Mouse (Mus musculus) E14TG2a.4 (cell line): ENCODE measurements around the gene Olfr309.
"Not testable (repeated sequence)": the region's sequence is repeated elsewhere in the genome, so short reads cannot be mapped to it uniquely, and the experiment has no call there.

ENCODE experiments used
- H3K27me3 ChIP-seq: 2 replicates; pipeline ENCODE4 v1.6.1; 2014; ENCODE audit warnings: low read length, control low read depth; ENCODE audit not compliant: insufficient read depth
- H3K36me3 ChIP-seq: 2 replicates; pipeline ENCODE4 v1.6.1; 2014; ENCODE audit warnings: low read length, control low read depth; ENCODE audit not compliant: insufficient read depth
- H3K4me1 ChIP-seq: replicated peaks from 2 replicates; pipeline ENCODE4 v1.6.1; 2014; ENCODE audit warnings: low read depth, low read length, control low read depth
- H3K4me3 ChIP-seq: replicated peaks from 2 replicates; pipeline ENCODE4 v1.5.1; 2014; ENCODE audit warnings: mild to moderate bottlenecking, low read length
- H3K9me3 ChIP-seq: 2 replicates; pipeline ENCODE4 v1.6.1; 2014; ENCODE audit warnings: low read length, control low read depth
- CTCF ChIP-seq: conservative IDR thresholded peaks from 2 replicates; pipeline ENCODE4 v1.5.1; 2014; ENCODE audit warnings: low read length
- NANOG ChIP-seq: IDR thresholded peaks from 2 replicates; pipeline ENCODE4 v1.6.1; 2014; ENCODE audit warnings: borderline replicate concordance, low read length, mixed read lengths
- POU5F1 ChIP-seq: IDR thresholded peaks from 2 replicates; pipeline ENCODE4 v1.6.1; 2014; ENCODE audit warnings: low read length, borderline replicate concordance

The Olfr309 gene

DNA sequence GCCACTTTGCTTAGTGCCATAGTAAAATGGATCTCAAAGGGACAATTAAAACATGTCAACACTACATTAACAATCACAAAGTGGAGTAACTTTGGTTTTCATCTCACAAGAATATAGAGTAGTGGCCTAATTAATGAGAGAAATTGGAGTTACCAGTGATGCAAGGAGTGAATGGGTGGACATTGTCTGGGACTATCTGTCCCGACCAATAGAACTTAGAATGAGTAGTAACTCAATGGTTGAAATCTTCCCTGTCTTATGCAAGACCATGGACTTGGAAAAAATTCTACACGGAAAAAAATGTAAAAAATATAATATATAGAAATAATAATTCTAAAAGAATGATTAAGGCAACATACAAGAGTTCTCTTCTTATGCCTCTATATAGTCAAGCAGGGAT, at the start of gene Olfr309:
Olfr309 (minus strand) TSS at position 101 of the 400 bp plus-strand sequence.
- H3K27me3 ChIP-seq: no peaks in the 10 kb centered on the region
- H3K4me3 ChIP-seq: no peak within 1 kb of the TSS
- no peaks in the 10 kb centered on the region for H3K4me1 ChIP-seq
- H3K9me3 ChIP-seq: peaks cover 9% of the 10 kb centered on the region
- TF ChIP-seq POU5F1: no peak
- TF ChIP-seq CTCF: no peak
- no peak for TF ChIP-seq NANOG
- no peaks in the 10 kb centered on the region for H3K36me3 ChIP-seq

DNA sequence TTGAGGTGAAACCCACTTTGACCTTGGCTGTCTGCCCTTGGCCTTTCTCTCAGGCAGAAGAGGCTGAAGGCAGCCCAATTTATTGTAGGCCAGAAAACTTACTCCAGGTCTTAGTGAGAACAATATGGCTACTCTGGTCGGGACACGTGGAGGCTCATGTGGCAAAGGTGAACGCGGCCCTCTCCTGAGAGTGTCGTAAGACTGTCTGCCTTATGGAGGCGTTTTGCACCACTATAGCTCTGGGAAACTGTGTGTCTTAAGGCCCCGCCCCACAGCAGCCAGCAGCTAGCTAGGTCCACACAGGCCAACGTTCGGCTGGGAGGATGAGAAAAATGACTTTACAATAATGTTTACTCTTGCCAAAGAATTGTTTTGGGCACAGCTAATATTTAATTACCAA, 32.8 kb upstream of the Olfr309 start:
- peaks cover 30% of the 10 kb centered on the region for H3K4me1 ChIP-seq
- H3K36me3 ChIP-seq, H3K27me3 ChIP-seq, H3K9me3 ChIP-seq, H3K4me3 ChIP-seq: not testable (repeated sequence)

DNA sequence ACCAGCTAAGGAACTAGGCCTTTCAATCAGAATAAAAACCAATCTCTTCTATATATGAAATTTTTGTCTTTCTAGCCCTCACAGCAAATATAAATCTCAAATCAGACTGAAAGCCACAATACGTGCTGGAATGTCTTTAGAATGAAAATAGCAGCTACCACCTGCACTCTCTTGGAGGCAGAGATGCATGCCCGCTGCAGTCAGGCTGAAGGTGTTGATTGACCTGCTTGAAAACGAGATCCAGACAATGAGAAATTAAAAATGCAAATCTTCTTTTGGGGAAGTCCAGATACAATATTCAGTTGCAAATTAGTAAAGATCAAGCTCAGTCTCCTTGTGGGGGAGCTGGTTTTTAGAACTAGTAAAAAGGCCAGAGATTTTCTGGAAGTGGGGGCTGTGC, 30.7 kb upstream of the Olfr309 start:
- no peak for TF ChIP-seq CTCF
- no peak for TF ChIP-seq POU5F1
- no peak for TF ChIP-seq NANOG
- peaks cover 30% of the 10 kb centered on the region for H3K4me1 ChIP-seq
- H3K27me3 ChIP-seq: no peaks in the 10 kb centered on the region
- H3K9me3 ChIP-seq: no peaks in the 10 kb centered on the region; the same call in 1 of the 2 replicates
- H3K36me3 ChIP-seq: no peaks in the 10 kb centered on the region
- H3K4me3 ChIP-seq: peak overlapping the region; percentile 46; the same call in 1 of the 2 replicates

DNA sequence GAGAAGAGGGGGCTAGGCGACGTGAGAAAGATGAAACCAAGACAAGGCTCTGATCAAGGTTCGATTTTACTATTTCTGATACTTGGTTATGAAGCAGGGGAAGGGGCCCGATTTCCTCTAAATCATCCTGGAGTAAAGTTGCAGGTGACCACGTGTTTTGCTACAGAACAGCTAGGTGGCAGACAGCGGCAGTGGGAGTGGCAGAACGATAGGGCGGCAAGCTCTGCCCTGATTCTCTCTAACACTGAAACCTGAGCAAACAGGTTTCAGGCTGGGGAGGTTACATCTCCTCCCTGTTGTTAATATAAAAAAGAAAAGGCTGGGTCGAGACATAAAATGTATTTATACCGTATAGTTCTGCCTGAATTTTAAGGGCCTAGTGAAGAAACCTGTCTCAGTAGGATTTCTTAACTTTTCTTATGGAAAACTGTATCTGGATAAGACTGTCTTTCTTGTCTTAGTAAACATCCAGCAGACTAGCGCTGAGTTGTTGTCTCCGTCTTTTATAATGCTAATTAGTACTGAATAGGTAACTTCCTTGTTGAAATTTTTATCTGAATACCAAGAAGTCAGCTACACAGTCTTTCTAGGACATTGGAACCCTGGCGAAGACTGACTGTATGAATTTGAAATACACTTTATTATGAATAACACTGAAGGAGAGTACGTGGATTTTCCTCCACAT, 29.5 kb upstream of the Olfr309 start:
- 0 out of 2 replicates have a peak overlapping the region, but pooled peaks have one; percentile 46 for H3K4me3 ChIP-seq
- TF ChIP-seq CTCF: no peak
- peak; percentile 31; the same call in 1 of the 2 replicates for TF ChIP-seq POU5F1
- TF ChIP-seq NANOG: peak; percentile 27; the same call in 1 of the 2 replicates

DNA sequence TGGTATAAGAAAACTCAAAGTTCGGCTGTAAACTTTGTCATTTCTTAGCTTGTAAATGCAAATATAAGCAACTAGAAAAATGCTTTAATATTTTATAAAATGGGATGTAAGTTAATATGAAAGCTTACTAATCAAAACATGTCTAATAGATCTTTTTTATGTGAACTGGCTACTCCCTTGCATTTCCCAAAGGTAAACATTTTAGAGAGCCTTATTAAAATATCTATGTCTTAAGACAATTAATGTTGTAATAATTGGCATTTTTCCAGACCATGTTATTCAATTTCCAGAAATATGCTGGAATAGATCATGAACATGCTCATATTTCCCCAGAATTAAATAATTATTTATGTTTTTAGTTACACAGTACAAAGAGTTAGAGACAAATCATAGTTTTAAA, 24.0 kb upstream of the Olfr309 start, which contains the start of gene Olfr307:
Olfr307 (minus strand) TSS at position 101 of the 400 bp plus-strand sequence.
- no peaks in the 10 kb centered on the region for H3K9me3 ChIP-seq
- no peaks in the 10 kb centered on the region for H3K27me3 ChIP-seq
- peaks cover 12% of the 10 kb centered on the region for H3K4me1 ChIP-seq
- TF ChIP-seq POU5F1 (no peak), NANOG (no peak), CTCF (no peak)
- H3K4me3 ChIP-seq: no peak within 1 kb of the TSS
- no peaks in the 10 kb centered on the region for H3K36me3 ChIP-seq

More for the DNA sequence above, 29.5 kb upstream of the Olfr309 start:
- Histone ChIP-seq H3K36me3 (no peaks in the 10 kb centered on the region), H3K9me3 (no peaks in the 10 kb centered on the region; the same call in 1 of the 2 replicates), H3K4me1 (peaks cover 23% of the 10 kb centered on the region), H3K27me3 (no peaks in the 10 kb centered on the region)

DNA sequence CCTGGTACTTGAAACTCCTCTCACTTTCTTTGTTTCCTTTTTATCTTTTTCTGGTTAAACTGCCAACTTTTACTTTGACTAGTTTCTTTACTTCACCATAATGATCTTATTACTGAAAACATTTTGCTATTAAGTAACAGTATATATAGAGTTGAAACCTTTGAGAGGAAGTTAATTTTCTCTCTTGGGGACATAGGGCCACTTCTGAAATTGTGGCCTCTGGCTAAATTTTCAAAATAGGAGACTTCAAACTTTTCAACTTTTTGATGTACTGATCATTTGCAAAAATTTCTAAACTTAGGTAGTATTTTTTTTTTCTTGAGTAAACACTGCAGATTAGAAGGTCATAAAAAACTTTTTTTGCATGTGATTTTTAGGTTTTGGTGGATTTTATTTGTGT, 12.0 kb upstream of the Olfr309 start, which contains the start of gene Olfr308:
Olfr308 (minus strand) TSS at position 101 of the 400 bp plus-strand sequence.
- no peaks in the 10 kb centered on the region for H3K4me1 ChIP-seq

DNA sequence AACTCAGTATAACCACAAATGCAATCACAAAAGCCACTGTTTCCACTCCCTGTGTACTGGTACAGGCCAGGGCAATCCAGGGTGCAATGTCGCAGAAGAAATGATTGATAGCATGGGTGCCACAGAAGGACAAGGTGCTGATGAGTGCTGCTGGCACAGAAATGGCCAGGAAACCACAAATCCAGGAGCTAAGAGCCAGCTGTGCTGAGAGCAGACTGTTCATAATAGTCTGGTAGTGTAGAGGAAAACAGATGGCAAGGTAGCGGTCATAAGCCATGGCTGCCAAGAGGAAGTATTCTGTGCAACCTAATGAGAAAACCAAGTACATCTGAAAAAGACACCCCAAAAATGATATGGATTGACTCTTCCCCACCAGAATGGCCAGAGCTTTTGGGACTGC, 7.8 kb upstream of the Olfr309 start:
- no peak overlapping the region for H3K4me3 ChIP-seq
- TF ChIP-seq CTCF (no peak), NANOG (no peak), POU5F1 (no peak)
- H3K9me3 ChIP-seq: peaks cover 5% of the 10 kb centered on the region

More for the DNA sequence above, 12.0 kb upstream of the Olfr309 start, which contains the start of gene Olfr308:
- Histone ChIP-seq H3K36me3 (no peaks in the 10 kb centered on the region), H3K4me3 (no peak within 1 kb of the TSS), H3K9me3 (no peaks in the 10 kb centered on the region), H3K27me3 (no peaks in the 10 kb centered on the region)
- TF ChIP-seq NANOG (no peak), POU5F1 (no peak), CTCF (no peak)

DNA sequence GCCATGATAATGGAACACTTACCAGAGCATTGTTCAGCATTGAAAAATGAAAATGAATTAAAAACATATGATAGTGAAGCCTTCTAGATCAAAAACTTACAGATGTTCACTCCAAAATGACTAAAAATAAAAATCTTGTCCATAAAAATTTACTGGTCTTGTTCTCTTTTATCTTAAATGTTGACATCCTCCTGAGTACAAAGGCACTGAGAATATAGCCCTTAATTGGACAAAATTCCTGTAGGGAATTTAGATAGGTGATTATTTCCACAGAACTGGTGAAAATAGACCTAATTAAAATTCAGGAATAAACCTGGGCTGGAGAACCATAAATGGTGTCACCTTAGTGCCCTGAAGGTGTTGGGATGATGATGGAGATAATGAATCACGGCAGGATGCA, 36.4 kb downstream of the Olfr309 start, which contains the start of gene Olfr310:
Olfr310 (minus strand) TSS at position 101 of the 400 bp plus-strand sequence.
- Histone ChIP-seq H3K36me3 (no peaks in the 10 kb centered on the region), H3K4me3 (no peak within 1 kb of the TSS), H3K9me3 (no peaks in the 10 kb centered on the region), H3K27me3 (no peaks in the 10 kb centered on the region), H3K4me1 (no peaks in the 10 kb centered on the region)
- TF ChIP-seq NANOG (no peak), CTCF (no peak), POU5F1 (no peak)

More for the DNA sequence above, 7.8 kb upstream of the Olfr309 start:
- Histone ChIP-seq H3K36me3 (no peaks in the 10 kb centered on the region), H3K4me1 (no peaks in the 10 kb centered on the region), H3K27me3 (no peaks in the 10 kb centered on the region)
